Mouse (Mus musculus) limb, embryonic 13.5 days (tissue): ENCODE measurements around the gene Ppp1r16b. TPM values are rescaled to one million over a fixed set of nuclear protein-coding genes. Genes with fewer than 3 reads are reported as not detected.

ENCODE experiments used
- ATAC-seq: fragments of 200-750 bp; cut with Nextera tagmentation; 2 replicates; pipeline ENCODE4 v1.8.0; 2017; ENCODE audit warnings: low read depth, moderate number of reproducible peaks, moderate TSS enrichment; ENCODE audit not compliant: low FRiP score
- H3K27ac ChIP-seq: fragments of 300-500 bp; sonication (generic); 2 replicates; pipeline ENCODE4 v1.5.1; 2015; ENCODE audit warnings: inconsistent platforms, mild to moderate bottlenecking, moderate library complexity
- H3K27me3 ChIP-seq: fragments of 300-500 bp; sonication (generic); 2 replicates; pipeline ENCODE4 v1.6.1; 2015; ENCODE audit warnings: mild to moderate bottlenecking, inconsistent platforms
- H3K36me3 ChIP-seq: fragments of 300-500 bp; sonication (generic); 2 replicates; pipeline ENCODE4 v1.6.1; 2015; ENCODE audit warnings: inconsistent platforms, mild to moderate bottlenecking, moderate library complexity
- H3K4me1 ChIP-seq: fragments of 300-500 bp; sonication (generic); 2 replicates; pipeline ENCODE4 v1.6.1; 2015; ENCODE audit warnings: inconsistent platforms
- H3K4me2 ChIP-seq: fragments of 300-500 bp; sonication (generic); replicated peaks from 2 replicates; pipeline ENCODE4 v1.6.1; 2015; ENCODE audit warnings: inconsistent platforms, mild to moderate bottlenecking, moderate library complexity
- H3K4me3 ChIP-seq: fragments of 300-500 bp; sonication (generic); 2 replicates; pipeline ENCODE4 v1.5.1; 2015; ENCODE audit warnings: moderate library complexity, mild to moderate bottlenecking, inconsistent platforms
- H3K9ac ChIP-seq: fragments of 300-500 bp; sonication (generic); 2 replicates; pipeline ENCODE4 v1.6.1; 2015; ENCODE audit warnings: mild to moderate bottlenecking, inconsistent platforms
- H3K9me3 ChIP-seq: fragments of 300-500 bp; sonication (generic); 2 replicates; pipeline ENCODE4 v1.6.1; 2016; ENCODE audit warnings: inconsistent platforms
- WGBS: fragments of 180-500 bp; shearing (Covaris S2); methylation state at CpG from one replicate; pipeline ENCODE4 v1.1.7; 2015; 5-methylcytosine and 5-hydroxymethylcytosine counted together
- polyA plus RNA-seq: library from polyadenylated mRNA; unstranded; fragments of >200 nt; fragmentation: Nextera tagmentation; extraction: Ambion mirVana; gene quantifications from 2 replicates; pipeline ENCODE4 v1.2.1, GENCODE M21; 2015

The Ppp1r16b gene
- polyA plus RNA-seq, 1 experiment from 2014 or later: 3.5 TPM

DNA sequence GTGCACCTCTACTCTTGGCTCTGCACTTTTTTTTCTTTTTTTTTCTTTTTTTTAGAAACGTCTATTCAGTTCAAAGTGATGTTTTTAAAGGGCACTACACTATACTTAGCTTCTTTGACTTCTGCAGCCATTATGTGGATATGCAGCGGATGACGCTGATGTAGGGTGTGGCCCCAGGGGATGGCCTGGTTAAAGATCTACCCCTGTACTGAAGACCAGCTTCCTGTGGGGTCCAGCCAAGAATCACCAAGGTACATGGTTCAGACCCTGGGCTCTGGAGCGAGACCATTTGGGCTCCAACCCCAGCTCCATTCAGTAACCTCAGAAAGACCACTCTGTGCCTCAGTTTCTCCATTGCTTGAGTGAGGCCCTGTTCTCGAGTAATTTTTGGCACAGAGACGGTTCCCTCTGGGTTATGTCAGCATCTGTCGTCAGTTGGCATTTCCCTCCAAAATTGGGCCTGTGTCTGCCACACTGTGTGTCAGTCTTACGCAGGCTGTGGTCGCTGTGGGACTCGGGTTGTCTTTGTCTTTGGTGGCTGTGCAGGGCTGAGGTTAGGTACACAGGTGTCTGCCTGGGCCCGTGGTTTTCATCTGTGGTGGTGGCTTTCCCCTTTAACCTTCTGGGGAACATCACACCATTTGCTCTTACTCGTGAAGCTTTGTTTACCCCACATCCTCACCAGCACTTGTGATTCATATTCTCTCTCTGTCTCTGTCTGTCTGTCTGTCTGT, 53.8 kb downstream of the Ppp1r16b start:
- no peaks in the 10 kb centered on the region for H3K4me1 ChIP-seq
- H3K36me3 ChIP-seq: no peaks in the 10 kb centered on the region
- H3K27ac ChIP-seq: no peak overlapping the region
- no peak for ATAC-seq
- no peak overlapping the region for H3K4me3 ChIP-seq
- WGBS: 87% methylated on average over 12 of the region's 12 CpGs
- no peaks in the 10 kb centered on the region for H3K9me3 ChIP-seq
- H3K27me3 ChIP-seq: peaks cover 3% of the 10 kb centered on the region; the same call in 1 of the 2 replicates
- H3K9ac ChIP-seq: no peak overlapping the region
- no peak overlapping the region for H3K4me2 ChIP-seq

DNA sequence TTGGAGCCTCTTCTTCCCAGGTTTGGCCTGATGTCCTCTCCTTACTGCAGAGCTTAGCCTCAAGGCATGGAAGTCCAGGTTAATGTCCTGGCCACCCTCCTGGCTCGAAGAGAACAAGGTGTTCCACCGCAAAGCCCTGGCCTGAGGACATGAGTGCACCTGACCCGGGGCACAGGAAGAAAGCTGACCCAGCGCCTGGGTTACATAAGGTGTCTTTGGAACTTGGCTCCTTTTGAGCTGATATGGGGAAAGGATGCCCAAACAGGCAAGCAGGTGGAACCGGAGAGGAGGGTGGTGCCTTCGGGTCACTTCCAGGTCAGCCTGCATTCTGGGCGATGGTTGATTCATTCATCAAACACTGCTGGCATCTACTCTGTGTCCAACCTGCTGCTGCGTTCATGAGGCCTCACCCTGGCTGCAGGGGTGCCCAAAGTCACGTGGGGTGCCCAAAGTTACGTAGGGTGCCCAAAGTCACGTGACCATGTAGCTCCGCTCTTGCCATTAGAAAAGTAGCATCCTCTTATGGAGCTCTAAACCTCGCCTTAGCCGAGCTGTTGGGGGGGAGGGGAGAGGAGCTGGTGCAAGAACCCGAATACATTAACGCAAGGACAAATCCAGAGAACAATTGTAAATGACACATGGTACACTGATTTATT, 55.6 kb downstream of the Ppp1r16b start:
- no peak for ATAC-seq
- no peaks in the 10 kb centered on the region for H3K9me3 ChIP-seq
- 76% methylated on average over 16 of the region's 16 CpGs for WGBS

DNA sequence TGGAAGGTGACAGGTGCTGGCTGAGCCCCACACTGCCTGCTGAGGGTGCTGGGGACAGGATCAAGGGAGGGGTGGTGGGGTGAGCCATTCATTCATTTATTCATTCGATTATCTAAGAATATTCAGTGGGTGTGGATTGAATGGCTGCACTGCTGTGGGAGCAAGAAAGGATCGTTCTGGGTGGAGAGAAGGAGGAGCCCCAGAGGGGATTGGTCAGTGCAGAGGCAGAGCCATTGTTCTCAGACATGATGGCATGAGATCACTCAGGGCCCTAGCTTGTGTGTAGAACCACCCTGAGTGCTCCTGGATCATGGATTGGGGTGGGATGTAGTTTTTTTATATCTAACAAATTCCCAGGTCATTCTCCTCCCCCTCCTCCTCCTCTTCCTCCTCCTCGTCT, 56.3 kb downstream of the Ppp1r16b start:
- Histone ChIP-seq H3K36me3 (no peaks in the 10 kb centered on the region), H3K27ac (no peak overlapping the region), H3K9ac (no peak overlapping the region), H3K9me3 (no peaks in the 10 kb centered on the region), H3K27me3 (peaks cover 3% of the 10 kb centered on the region; the same call in 1 of the 2 replicates), H3K4me1 (no peaks in the 10 kb centered on the region), H3K4me2 (no peak overlapping the region), H3K4me3 (no peak overlapping the region)
- ATAC-seq: no peak
- 56% methylated on average over 3 of the region's 3 CpGs for WGBS

More for the DNA sequence above, 55.6 kb downstream of the Ppp1r16b start:
- Histone ChIP-seq H3K27me3 (peaks cover 3% of the 10 kb centered on the region; the same call in 1 of the 2 replicates), H3K4me1 (no peaks in the 10 kb centered on the region), H3K4me3 (no peak overlapping the region), H3K36me3 (no peaks in the 10 kb centered on the region), H3K27ac (no peak overlapping the region), H3K4me2 (no peak overlapping the region), H3K9ac (no peak overlapping the region)

DNA sequence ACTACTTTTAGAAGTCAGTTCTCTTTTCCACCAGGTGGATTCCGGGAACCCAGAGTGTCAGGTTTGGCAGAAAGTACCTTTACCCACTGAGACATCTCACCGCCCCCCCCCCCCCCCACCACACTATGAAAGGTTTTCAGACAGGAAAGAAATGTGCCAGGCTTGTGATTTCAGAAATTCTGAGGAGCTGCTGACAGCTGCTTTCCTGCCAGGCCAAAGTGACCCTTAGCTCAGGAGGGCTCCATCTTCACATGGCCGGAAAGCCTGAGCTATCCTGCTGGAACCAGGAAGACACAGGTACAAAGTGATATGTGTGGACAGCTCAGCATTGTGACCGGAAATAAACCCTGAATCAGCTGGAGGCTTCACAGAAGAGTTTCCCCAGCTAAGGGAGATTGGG, 56.9 kb downstream of the Ppp1r16b start:
- H3K27ac ChIP-seq: no peak overlapping the region
- WGBS: 85% methylated on average over 4 of the region's 4 CpGs
- H3K9me3 ChIP-seq: no peaks in the 10 kb centered on the region
- H3K4me1 ChIP-seq: no peaks in the 10 kb centered on the region
- H3K4me3 ChIP-seq: no peak overlapping the region
- no peak overlapping the region for H3K4me2 ChIP-seq
- H3K9ac ChIP-seq: no peak overlapping the region
- H3K36me3 ChIP-seq: no peaks in the 10 kb centered on the region
- no peak for ATAC-seq
- peaks cover 3% of the 10 kb centered on the region; the same call in 1 of the 2 replicates for H3K27me3 ChIP-seq

DNA sequence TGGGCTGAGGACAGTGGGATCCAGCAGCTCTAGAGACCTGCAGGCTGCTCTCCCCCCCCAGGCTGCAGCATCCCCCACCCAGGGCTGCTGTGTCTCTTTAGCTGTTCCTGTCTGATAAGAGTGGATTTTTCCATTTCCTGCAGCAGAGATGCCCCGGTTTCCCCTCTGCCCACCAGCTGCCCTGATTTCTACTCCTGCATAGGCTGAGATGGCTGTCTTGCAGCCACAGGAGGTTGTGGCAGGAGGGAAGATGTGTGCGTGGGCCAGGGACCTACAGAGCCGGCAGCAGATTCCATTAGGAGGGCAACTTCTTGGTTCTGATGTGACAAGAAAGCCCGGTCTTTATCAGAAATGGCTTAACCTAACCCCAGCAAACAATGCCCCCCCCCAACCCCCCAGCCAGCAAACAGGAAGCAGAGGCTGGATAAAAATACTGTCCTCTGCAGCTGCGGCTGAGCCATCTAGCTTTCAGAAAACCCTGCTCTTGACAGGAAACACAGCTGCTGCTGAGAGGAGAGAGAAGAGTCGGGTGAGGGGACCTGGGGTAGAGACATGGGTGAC, 57.9 kb downstream of the Ppp1r16b start:
- 47% methylated on average over 6 of the region's 6 CpGs for WGBS

DNA sequence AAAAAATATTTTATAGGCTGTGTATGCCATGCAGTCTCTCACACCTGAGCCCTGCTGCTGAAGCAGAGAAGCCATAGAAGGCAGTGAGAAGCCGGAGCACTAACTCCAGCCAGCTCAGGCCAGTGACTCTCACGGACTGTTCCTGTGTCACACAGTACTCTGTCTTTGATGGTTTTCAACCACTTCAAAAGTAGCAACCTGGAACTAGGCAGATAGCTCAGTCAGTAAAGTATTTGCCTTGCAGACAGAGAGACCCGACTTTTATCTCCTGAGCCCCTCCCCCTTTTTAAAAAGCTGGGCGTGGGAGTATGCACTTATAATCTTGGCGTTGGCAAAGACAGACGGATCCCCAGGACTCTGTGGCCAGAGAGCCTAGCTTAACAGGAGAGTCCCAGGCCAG, 58.6 kb downstream of the Ppp1r16b start:
- no peaks in the 10 kb centered on the region for H3K9me3 ChIP-seq
- no peak overlapping the region for H3K4me3 ChIP-seq
- H3K4me1 ChIP-seq: no peaks in the 10 kb centered on the region
- no peak for ATAC-seq
- no peak overlapping the region for H3K4me2 ChIP-seq
- H3K27ac ChIP-seq: no peak overlapping the region
- WGBS: 40% methylated on average over 6 of the region's 6 CpGs
- H3K9ac ChIP-seq: no peak overlapping the region
- peaks cover 3% of the 10 kb centered on the region; the same call in 1 of the 2 replicates for H3K27me3 ChIP-seq
- no peaks in the 10 kb centered on the region for H3K36me3 ChIP-seq

More for the DNA sequence above, 57.9 kb downstream of the Ppp1r16b start:
- H3K9ac ChIP-seq: no peak overlapping the region
- ATAC-seq: no peak
- no peak overlapping the region for H3K4me2 ChIP-seq
- H3K36me3 ChIP-seq: no peaks in the 10 kb centered on the region
- no peaks in the 10 kb centered on the region for H3K4me1 ChIP-seq
- peaks cover 3% of the 10 kb centered on the region; the same call in 1 of the 2 replicates for H3K27me3 ChIP-seq
- no peak overlapping the region for H3K27ac ChIP-seq
- H3K4me3 ChIP-seq: no peak overlapping the region
- H3K9me3 ChIP-seq: no peaks in the 10 kb centered on the region

DNA sequence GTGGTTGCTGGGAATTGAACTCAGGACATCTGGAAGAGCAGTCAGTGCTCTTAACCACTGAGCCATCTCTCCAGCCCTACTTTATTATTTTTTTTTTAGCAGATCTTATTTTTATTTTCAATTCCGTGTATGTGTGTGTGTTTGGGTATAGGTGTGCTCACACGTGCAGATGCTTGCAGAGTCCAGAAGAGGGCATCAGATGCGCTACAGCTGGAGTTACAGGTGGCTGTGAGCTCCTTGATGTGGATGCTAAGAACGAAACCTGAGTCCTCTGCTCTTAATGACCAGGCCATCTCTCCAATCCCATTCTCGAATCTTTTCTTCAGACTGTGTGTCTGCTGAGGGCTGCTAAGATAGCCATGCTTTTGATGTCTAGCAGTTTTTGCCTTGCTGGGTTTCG, 61.1 kb downstream of the Ppp1r16b start:
- H3K36me3 ChIP-seq: no peaks in the 10 kb centered on the region
- no peaks in the 10 kb centered on the region for H3K9me3 ChIP-seq
- H3K4me3 ChIP-seq: no peak overlapping the region
- ATAC-seq: no peak
- H3K9ac ChIP-seq: no peak overlapping the region
- H3K27ac ChIP-seq: no peak overlapping the region
- no peak overlapping the region for H3K4me2 ChIP-seq
- peaks cover 3% of the 10 kb centered on the region; the same call in 1 of the 2 replicates for H3K27me3 ChIP-seq
- no peaks in the 10 kb centered on the region for H3K4me1 ChIP-seq
- WGBS: 60% methylated on average over 6 of the region's 6 CpGs

DNA sequence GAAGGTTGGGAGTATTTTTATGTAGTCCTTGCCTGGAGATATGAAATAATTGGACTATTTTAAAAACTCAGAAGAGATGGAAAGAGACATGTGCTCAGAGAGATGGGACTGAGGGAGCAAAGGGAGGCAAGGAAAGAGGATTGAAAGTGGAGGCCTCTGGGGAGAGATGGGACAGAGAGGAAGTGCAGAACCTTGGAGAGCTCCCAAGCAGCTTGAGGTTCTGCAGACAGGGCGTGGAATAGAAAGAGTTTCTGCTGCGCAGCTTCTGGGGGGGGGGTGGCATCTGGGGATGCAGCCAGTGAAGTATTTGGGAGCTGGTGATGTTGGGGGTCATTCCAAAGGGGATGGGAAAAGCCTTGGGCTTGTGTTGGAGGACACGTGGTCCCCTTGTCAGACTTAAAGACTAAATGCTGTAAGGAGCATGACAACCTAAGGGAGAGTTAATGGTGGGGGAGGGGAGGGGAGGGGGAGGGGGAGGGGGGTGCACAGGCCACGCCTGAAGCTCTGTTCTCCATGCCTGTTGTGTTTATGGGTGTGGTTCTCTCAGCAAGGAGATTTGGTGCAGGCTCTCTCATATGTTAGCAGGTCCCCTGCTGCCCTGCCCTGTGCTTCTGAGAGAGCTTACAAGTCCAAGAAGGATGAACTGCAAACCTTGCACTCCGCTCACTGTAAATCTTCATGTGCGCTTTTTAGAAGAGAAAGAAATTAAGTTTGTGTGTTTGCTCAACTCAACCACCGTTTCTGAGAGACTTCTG, 63.0 kb downstream of the Ppp1r16b start:
- no peak overlapping the region for H3K27ac ChIP-seq
- no peaks in the 10 kb centered on the region for H3K9me3 ChIP-seq
- no peak overlapping the region for H3K9ac ChIP-seq
- peaks cover 3% of the 10 kb centered on the region; the same call in 1 of the 2 replicates for H3K27me3 ChIP-seq
- no peaks in the 10 kb centered on the region for H3K4me1 ChIP-seq
- no peak for ATAC-seq
- WGBS: 39% methylated on average over 7 of the region's 7 CpGs
- H3K4me3 ChIP-seq: no peak overlapping the region
- no peaks in the 10 kb centered on the region for H3K36me3 ChIP-seq
- no peak overlapping the region for H3K4me2 ChIP-seq

DNA sequence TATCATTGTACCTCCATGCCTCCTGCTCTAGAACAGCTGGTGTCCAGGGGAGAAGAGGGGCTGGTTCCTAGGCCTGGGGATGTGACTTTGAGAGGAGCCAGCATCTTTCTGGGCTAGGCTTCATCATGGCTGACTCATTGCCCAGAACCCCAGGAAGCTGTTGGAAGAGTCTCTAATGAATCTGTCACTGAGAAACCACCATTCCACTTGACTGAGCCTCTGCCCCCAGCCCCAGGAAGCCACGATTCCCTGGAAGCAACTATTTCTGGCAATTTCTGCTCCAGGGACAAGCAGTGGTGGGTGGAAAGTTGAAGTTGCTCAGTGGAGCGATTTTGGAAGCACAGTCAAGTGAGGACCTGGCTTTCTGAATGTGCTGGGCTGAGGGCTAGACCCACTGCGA, 65.7 kb downstream of the Ppp1r16b start:
- no peak overlapping the region for H3K27ac ChIP-seq
- no peaks in the 10 kb centered on the region for H3K27me3 ChIP-seq
- H3K9ac ChIP-seq: no peak overlapping the region
- H3K4me3 ChIP-seq: no peak overlapping the region
- 75% methylated on average over 3 of the region's 3 CpGs for WGBS
- ATAC-seq: no peak
- no peaks in the 10 kb centered on the region for H3K4me1 ChIP-seq
- H3K36me3 ChIP-seq: no peaks in the 10 kb centered on the region
- no peak overlapping the region for H3K4me2 ChIP-seq
- H3K9me3 ChIP-seq: no peaks in the 10 kb centered on the region

DNA sequence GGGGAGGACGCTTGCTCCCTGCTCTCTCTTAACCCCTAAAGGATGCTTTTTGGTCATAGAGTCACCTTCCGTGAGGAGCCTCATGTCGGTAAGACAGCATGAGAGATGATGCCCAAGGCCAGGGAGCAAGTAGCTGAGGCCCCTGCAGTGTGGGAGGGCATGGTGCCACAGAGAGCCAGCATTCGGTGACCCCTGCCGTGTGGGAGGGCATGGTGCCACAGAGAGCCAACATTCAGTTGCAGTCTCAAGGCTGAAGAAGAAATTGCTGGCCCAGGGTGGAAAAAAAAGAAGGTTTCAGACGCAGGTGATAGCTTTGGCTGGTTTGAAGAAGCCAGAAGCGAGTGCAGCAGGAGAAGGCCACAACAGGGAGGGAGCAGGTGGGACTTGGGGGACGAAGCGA, 67.3 kb downstream of the Ppp1r16b start:
- Histone ChIP-seq H3K9ac (no peak overlapping the region), H3K27ac (no peak overlapping the region), H3K9me3 (no peaks in the 10 kb centered on the region), H3K4me1 (no peaks in the 10 kb centered on the region), H3K27me3 (no peaks in the 10 kb centered on the region), H3K36me3 (no peaks in the 10 kb centered on the region), H3K4me3 (no peak overlapping the region), H3K4me2 (no peak overlapping the region)
- WGBS: 83% methylated on average over 9 of the region's 9 CpGs
- ATAC-seq: no peak

DNA sequence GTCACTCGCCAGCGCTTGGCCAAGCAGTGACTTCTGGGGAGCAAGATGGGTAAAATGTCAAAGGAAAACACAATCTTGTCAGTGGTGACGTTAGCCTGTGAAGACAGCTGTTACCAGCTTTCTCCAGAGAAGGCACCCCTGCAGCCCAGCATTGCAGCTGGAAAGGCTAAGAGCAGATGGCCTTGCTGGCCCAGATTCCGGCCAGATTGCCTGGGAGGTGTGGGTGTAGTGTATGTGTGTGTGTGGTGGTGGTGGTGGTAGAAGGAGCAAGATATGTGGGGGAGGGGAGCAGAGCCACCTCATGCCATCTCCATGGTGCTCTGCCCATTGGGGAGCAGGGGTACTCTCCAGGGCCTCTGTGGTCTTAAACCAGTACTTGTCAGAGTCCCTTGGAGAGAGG, 67.9 kb downstream of the Ppp1r16b start:
- Histone ChIP-seq H3K27me3 (no peaks in the 10 kb centered on the region), H3K27ac (no peak overlapping the region), H3K4me2 (no peak overlapping the region), H3K9ac (no peak overlapping the region), H3K4me1 (no peaks in the 10 kb centered on the region), H3K9me3 (no peaks in the 10 kb centered on the region), H3K36me3 (no peaks in the 10 kb centered on the region), H3K4me3 (no peak overlapping the region)
- WGBS: 72% methylated on average over 4 of the region's 4 CpGs
- ATAC-seq: peak; percentile 8; the same call in 1 of the 2 replicates

DNA sequence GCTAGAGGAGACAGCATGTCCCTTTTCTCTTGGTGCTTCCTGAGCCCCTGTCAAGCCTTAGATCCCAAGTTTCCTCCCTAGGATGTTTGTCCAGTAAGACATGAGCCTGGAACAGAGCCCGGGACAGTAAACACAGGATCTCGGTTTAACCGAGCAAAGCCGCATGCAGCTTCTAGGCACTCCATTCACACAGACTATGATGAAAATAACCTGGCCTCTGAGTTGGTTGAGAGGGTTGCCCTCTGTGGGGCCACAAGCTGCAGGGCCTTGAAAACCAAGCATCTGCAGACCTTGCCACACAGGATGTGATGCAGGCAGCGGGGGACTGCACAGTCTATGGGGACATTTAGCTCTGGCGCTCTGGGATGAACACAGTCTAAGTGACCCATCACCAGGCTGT, 68.7 kb downstream of the Ppp1r16b start:
- no peak overlapping the region for H3K9ac ChIP-seq
- H3K4me2 ChIP-seq: no peak overlapping the region
- H3K4me1 ChIP-seq: no peaks in the 10 kb centered on the region
- no peaks in the 10 kb centered on the region for H3K36me3 ChIP-seq
- no peak for ATAC-seq
- H3K4me3 ChIP-seq: no peak overlapping the region
- H3K27ac ChIP-seq: no peak overlapping the region
- no peaks in the 10 kb centered on the region for H3K27me3 ChIP-seq
- H3K9me3 ChIP-seq: no peaks in the 10 kb centered on the region
- WGBS: 87% methylated on average over 6 of the region's 6 CpGs
